Mouse (Mus musculus) heart, adult 2 months (tissue): ENCODE data around the gene Cbll1. TPM values are rescaled to one million over a fixed set of nuclear protein-coding genes. Genes with fewer than 3 reads are reported as not detected.

Experiments
- DNase-seq, 2 experiments: peaks; one replicate each; pipeline ENCODE4 v3.0.0; 2021
- H3K27ac ChIP-seq: fragments of 200-600 bp; 2 replicates; pipeline ENCODE4 v1.8.1; 2022
- H3K27me3 ChIP-seq: fragments of 200-500 bp; 2 replicates; pipeline ENCODE4 v1.6.1; 2012; ENCODE audit warnings: mild to moderate bottlenecking, low read length, inconsistent platforms, mixed read lengths; ENCODE audit not compliant: control insufficient read depth, insufficient read depth
- H3K36me3 ChIP-seq: fragments of 200-500 bp; 2 replicates; pipeline ENCODE4 v1.6.1; 2012; ENCODE audit warnings: low read length, inconsistent platforms; ENCODE audit not compliant: control insufficient read depth, insufficient read depth
- H3K4me1 ChIP-seq: fragments of 200-500 bp; 2 replicates; pipeline ENCODE4 v1.6.1; 2011; ENCODE audit warnings: low read length; ENCODE audit not compliant: control insufficient read depth, insufficient read depth
- H3K4me3 ChIP-seq: fragments of 200-600 bp; 2 replicates; pipeline ENCODE4 v1.8.1; 2022
- H3K79me2 ChIP-seq: fragments of 200-500 bp; replicated peaks from 2 replicates; pipeline ENCODE4 v1.6.1; 2012; ENCODE audit warnings: mild to moderate bottlenecking, inconsistent platforms, low read length, moderate library complexity, mixed read lengths; ENCODE audit not compliant: control insufficient read depth, insufficient read depth
- H3K9ac ChIP-seq: fragments of 200-500 bp; 2 replicates; pipeline ENCODE4 v1.6.1; 2012; ENCODE audit warnings: low read depth, mild to moderate bottlenecking, control low read depth, inconsistent platforms, low read length, mixed read lengths
- CTCF ChIP-seq: fragments of 200-600 bp; IDR thresholded peaks from 2 replicates; pipeline ENCODE4 v1.8.1; 2022; ENCODE audit warnings: antibody characterized with exemption, mild to moderate bottlenecking, moderate library complexity
- EP300 ChIP-seq: fragments of 200-500 bp; IDR thresholded peaks from 2 replicates; pipeline ENCODE4 v1.6.1; 2011; ENCODE audit warnings: low read depth, low read length, control low read depth; ENCODE audit not compliant: insufficient read depth
- POLR2A ChIP-seq: fragments of 200-500 bp; IDR thresholded peaks from 2 replicates; pipeline ENCODE4 v1.6.1; 2011; ENCODE audit warnings: mild to moderate bottlenecking, low read depth, low read length, control low read depth; ENCODE audit not compliant: insufficient read depth
- WGBS: fragments of 180-500 bp; shearing (Covaris S2); methylation state at CpG from one replicate; pipeline ENCODE4 v1.1.7; 2018; 5-methylcytosine and 5-hydroxymethylcytosine counted together
- intact Hi-C: fragments of 180-260 bp; cut with DNase I; formaldehyde crosslinking; loops from one replicate; pipeline ENCODE4 v1.15.1; 2025
- polyA plus RNA-seq: library from polyadenylated mRNA; depleted of rRNA; stranded (reverse); fragments of >200 nt; gene quantifications from 2 replicates; pipeline ENCODE4 v1.2.3, GENCODE M21; 2012; rRNA removed
- total RNA-seq, 2 experiments: library from RNA; stranded (reverse); gene quantifications; 2 replicates each; pipeline ENCODE4 v1.2.3; 2021

The Cbll1 gene
- total and polyA plus RNA-seq, 3 experiments, result 4.6 to 11.1 (median 11.1) TPM

DNA sequence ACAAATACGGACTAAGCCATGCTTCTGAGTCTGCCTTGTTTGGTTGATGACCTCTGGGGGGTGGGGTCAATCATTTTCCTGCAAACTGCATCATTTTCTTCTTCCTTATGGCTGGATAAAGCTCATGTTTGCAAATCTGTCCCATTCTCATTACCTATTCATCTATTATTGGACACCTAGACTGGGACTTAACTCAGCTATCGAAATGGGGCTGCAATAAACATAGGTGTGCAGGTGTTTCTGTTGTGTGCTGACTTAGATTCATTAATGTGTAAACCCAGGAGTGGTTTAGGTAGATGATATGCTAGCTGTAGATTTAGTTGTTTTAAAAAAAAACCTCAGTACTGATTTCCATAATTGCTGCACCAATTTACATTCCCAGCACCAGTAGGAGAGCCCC is 59.8 kb downstream of the Cbll1 start:
- H3K36me3 ChIP-seq, result no peaks in the 10 kb centered on the region
- intact Hi-C loops, result no loop called here
- no peaks in the 10 kb centered on the region; the same call in 1 of the 2 replicates for H3K4me1 ChIP-seq
- WGBS, result 75% methylated on average over 2 of the region's 2 CpGs
- no peaks in the 10 kb centered on the region for H3K79me2 ChIP-seq
- DNase-seq, result no peak
- no peak overlapping the region for H3K9ac ChIP-seq
- no peak overlapping the region for H3K4me3 ChIP-seq
- no peaks in the 10 kb centered on the region for H3K27me3 ChIP-seq
- no peak overlapping the region for H3K27ac ChIP-seq
- no peak for TF ChIP-seq EP300
- TF ChIP-seq POLR2A, result no peak
- TF ChIP-seq CTCF, result no peak

- WGBS, result 61% methylated on average over 6 of the region's 6 CpGs
- Histone ChIP-seq H3K4me3 (no peak overlapping the region), H3K9ac (no peak overlapping the region), H3K4me1 (no peaks in the 10 kb centered on the region), H3K79me2 (no peaks in the 10 kb centered on the region), H3K36me3 (no peaks in the 10 kb centered on the region), H3K27ac (no peak overlapping the region), H3K27me3 (no peaks in the 10 kb centered on the region)
- TF ChIP-seq CTCF (no peak), EP300 (no peak), POLR2A (no peak)
- intact Hi-C loops, result no loop called here
- DNase-seq, result no peak
Observed at GRCm38 (mm10) chr12:31437791-31438190, 61.6 kb downstream of the Cbll1 start.

Other genes starting within 250 kb of the Cbll1 start
- gene Lamb1, start 234.4 kb downstream of the Cbll1 start, total RNA-seq, result 10 to 100 TPM; 55.3 to 58.1 TPM
- gene Lamb1, start 234.4 kb downstream of the Cbll1 start, polyA plus RNA-seq, result 25.1 and 44.1 TPM in 2 replicates
- gene Dld, start 148.2 kb downstream of the Cbll1 start, total RNA-seq, result 100 to 1,000 TPM; 374 to 406 TPM
- gene Dld, start 148.2 kb downstream of the Cbll1 start, polyA plus RNA-seq, result 85.0 and 180 TPM in 2 replicates
- gene Slc26a3, start 108.7 kb downstream of the Cbll1 start, total RNA-seq, result 1 to 10 TPM; 1.2 to 1.6 TPM
- 1.3 and 2.8 TPM in 2 replicates for gene Slc26a3, start 108.7 kb downstream of the Cbll1 start, polyA plus RNA-seq
- gene Slc26a4, start 60.4 kb upstream of the Cbll1 start, total RNA-seq, result under 1 TPM; 0.18 to 0.52 TPM
- gene Slc26a4, start 60.4 kb upstream of the Cbll1 start, polyA plus RNA-seq, result 0.12 TPM in 1 of 2 replicates, not detected in the other
- 10 to 100 TPM; 30.9 to 34.3 TPM for gene Bcap29, start 135.0 kb upstream of the Cbll1 start, total RNA-seq
- gene Bcap29, start 135.0 kb upstream of the Cbll1 start, polyA plus RNA-seq, result 7.9 and 22.0 TPM in 2 replicates
- 1 to 10 TPM; 7.9 to 8.8 TPM for gene Dus4l, start 155.2 kb upstream of the Cbll1 start, total RNA-seq
- 3.3 and 5.9 TPM in 2 replicates for gene Dus4l, start 155.2 kb upstream of the Cbll1 start, polyA plus RNA-seq
- 10 to 100 TPM; 55.8 to 58.3 TPM for gene Cog5, start 155.3 kb upstream of the Cbll1 start, total RNA-seq
- 24.7 and 48.2 TPM in 2 replicates for gene Cog5, start 155.3 kb upstream of the Cbll1 start, polyA plus RNA-seq
- gene Gpr22, start 214.3 kb upstream of the Cbll1 start, total RNA-seq, result 10 to 100 TPM; 19.0 to 29.6 TPM
- 12.4 and 37.9 TPM in 2 replicates for gene Gpr22, start 214.3 kb upstream of the Cbll1 start, polyA plus RNA-seq